Mouse (Mus musculus): ENCODE measurements around the gene Vmn2r84. TPM values are rescaled to one million over a fixed set of nuclear protein-coding genes. Genes with fewer than 3 reads are reported as not detected.
"Not testable (repeated sequence)": the region's sequence is repeated elsewhere in the genome, so short reads cannot be mapped to it uniquely, and the experiment has no call there.

Gene Vmn2r84
- under 1 TPM; 0.26 to 0.37 TPM for total RNA-seq (2021)
- long read RNA-seq, experiment 1: 0 reads
- long read RNA-seq, experiment 2, partial matches to known transcripts: 0 of 2 reads
- long read RNA-seq, experiment 2, other reads (novel, unspliced or antisense): 2 of 2 reads

DNA sequence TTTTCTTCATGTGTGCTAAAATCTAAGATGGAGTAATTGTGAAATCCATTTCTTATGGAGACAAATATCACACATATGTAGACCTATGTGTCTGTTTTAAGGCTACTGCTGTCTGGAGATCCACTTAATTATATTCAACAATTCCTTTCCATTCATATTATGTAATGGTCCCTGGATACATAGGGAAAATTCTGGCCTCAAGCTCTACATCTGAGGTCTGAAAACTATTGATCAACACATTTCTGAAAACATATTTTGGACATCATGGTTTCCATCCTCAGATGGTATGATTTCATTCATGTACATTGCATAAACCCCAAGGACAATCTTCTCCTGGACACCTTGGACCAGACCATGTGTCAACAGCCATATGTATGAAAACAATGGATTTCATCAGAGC lies at the start of gene Vmn2r84:
TSS of gene Vmn2r84 (minus strand) at position 101 of the 400 bp plus-strand sequence.
- no peak for DNase-seq (ENCODE audit: low spot score in 2 of 2)

DNA sequence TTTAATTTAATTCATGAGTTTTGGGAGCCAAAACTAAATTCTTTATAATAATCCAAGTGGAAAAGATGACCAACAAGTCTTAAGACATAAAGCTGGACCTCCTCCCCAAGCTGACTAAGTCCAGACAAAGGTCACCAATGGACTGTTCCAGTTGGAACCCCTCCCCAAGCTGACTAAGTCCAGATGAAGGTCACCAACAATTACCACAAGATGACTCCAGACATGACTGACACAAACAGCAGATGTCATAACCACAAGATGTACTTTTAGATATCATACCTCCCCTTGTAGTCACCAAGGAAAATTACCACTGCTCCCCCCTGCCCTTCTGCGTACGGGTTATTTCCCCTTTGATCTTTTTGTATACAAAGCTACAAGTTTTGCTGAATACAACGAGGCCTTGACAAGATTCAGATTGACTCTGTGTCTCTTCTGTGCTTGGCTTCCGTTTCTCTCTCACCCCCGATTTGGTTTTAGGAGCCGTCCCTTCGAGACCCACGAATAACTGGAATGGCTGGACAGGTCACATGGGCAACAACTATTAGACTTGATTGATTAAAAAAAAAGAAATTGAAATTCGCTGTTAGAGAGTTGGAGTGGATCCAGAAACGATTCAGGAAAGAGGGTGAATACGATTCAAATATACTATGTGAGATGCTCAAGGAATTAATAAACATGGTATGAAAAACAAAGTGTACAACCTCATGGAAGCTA lies 40.2 kb upstream of the Vmn2r84 start:
- not testable (repeated sequence) for DNase-seq (ENCODE audit: low spot score in 2 of 2)

DNA sequence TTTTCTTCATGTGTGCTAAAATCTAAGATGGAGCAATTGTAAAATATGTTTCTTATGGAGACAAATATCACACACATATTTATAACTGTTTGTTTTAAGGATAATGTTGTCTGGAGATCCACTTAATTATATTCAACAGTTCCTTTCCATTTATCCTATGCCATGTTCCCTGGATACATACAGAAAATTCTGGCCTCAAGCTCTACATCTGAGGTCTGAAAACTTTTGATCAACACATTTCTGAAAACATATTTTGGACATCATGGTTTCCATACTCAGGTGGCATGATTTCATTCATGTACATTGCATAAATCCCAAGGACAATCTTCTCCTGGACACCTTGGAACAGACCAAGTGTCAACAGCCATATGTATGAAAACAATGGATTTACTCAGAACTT lies 35.5 kb upstream of the Vmn2r84 start, which contains the start of gene Vmn2r85:
TSS of gene Vmn2r85 (minus strand) at position 101 of the 400 bp plus-strand sequence.
- DNase-seq (ENCODE audit: low spot score in 2 of 2): not testable (repeated sequence)

DNA sequence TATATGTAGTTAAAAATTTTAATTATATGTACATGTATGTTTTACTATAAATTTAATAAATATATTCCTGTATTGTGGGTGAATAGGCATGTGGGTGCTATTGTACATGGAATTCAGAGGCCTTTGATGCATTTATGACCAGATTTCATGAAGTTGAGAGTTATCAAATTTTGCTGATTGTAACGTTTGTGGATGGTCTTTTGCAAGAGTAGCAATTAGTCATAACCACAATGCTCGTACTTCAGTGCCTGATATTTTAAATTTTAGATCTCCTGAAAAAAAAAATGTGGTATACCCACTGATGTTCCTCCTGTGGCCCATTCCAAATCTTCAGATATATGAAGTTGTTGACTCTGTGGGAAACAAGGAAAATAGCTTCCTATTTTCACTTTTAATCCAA lies 28.2 kb upstream of the Vmn2r84 start:
- not testable (repeated sequence) for DNase-seq (ENCODE audit: low spot score in 2 of 2)

DNA sequence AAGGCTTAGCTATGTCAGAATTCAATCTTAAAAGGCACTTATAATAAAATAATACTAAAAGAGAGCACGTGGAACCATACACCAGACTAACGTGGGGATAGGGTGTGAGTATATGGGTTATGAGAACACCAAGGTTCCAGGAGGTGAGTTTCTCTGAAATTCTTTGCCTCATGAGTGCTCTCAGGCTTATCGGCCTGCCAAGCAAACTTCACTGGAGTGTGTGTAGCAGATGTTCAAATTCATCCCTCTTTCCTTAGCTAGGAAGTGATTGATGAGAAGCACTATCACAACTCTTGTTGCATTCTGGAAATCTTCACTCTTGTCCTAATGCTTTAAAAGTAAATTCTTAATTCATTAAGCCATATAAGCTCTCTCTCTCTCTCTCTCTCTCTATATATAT lies 26.3 kb upstream of the Vmn2r84 start:
- no peak for DNase-seq (ENCODE audit: low spot score in 2 of 2)

DNA sequence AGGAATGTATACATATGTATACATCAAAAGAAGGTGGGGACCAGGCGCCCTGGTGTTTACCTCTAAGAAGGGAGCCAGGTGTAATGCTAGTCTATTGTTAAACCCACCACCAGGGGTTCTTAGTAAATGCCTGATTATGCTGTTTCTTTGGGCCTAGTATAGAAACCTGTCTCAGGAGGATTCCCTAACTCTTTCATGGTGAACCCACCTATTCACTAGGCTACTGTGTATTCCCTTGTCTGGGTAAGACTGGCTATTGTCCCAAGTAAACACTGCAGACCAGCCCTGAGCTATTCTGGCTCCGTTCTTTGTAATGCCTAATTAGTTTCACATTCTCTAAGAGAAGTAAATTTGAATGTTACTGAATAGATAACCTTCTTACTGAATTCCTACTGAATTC lies 25.8 kb upstream of the Vmn2r84 start:
- DNase-seq (ENCODE audit: low spot score in 2 of 2): not testable (repeated sequence)

DNA sequence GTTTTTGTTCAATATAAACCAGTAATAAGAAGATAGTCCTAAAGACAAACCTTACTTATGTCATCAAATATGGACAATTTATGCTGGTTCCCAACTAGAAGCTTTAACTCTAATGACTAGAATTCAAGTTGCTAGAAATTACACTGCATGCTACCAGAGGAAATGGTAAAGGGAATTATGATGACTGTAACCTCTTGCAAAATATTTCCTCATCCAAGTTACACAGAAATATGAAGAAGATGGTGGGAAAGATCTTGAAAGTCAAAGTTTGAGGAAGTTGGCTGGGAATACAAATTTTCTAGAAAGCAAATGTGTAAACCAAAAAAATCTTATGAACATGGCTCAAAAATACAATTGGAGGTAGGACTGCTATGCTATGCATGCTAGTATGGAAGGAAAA lies 22.2 kb upstream of the Vmn2r84 start:
- not testable (repeated sequence) for DNase-seq (ENCODE audit: low spot score in 2 of 2)

DNA sequence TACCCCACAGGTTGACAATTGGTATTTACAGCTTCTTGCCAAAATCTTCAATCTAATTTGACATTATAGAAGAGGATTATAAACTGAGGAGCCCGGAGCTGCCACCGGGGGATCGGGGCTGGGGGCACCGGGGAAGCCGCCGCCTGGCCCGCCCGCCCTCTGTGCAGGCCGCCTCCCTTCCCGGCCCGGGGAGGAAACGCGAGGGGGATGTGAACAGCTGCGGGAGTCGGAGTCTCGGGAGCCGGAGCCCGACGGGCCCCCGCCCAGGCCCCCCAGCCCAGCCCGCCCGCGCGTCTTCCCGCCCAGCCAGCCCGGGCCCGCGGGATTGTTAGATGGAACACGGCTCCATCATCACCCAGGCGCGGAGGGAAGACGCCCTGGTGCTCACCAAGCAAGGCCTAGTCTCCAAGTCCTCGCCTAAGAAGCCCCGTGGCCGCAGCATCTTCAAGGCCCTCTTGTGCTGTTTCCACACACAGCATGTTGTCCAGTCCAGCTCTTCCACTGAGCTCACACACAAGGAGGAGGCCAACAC lies 18.1 kb upstream of the Vmn2r84 start:
- DNase-seq (ENCODE audit: low spot score in 2 of 2): not testable (repeated sequence)

DNA sequence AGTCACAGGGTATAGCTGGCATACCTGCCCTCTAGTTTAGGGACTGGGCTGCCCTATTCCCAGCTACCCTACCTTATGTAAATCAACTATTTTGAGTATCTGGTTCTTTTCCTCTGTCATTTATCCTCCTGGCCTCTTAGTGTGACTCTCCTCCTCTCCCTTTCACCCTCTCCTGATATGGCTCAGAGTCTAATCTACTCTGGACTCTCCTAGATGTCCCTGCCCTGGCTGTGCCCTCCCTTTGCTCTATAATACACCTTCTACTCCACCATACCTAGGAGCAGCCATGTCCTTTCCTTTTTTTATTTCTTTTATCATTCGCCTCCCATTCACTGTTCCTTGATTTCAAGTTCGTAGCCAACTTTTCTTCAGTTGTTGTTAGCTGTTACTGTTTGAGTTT lies 19.0 kb downstream of the Vmn2r84 start:
- DNase-seq (ENCODE audit: low spot score in 2 of 2): no peak

DNA sequence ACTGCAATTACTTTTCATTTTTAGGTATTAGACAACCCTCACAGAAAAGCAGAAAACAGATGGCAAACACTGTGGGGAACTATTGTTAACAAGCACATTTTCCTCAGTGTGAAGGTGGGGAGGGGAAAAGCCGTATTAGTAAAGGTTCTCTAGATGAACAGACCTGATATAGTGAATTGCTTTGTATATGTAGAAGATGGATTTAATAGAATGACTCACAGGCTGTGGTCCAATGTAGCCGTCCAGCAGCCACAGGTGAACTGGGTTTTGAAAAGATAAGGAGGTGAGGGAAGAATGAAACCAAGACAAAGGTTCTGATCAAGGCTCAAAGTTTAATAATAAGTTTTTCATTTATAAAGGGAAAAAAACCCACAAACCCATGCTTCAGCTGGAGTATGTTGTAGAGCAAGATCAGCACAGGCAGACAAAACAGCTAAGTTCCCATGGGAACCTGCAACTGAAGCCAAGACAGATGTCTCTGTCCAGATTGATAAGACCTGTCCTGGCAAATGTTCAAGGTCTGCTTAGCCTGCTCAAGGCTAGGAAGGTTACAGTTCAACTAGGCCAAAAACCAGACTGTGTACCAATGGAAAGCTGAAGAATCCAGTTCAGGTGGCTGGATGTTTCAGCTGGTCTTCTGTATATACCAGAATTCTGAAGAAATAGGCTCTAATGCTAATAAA lies 21.5 kb downstream of the Vmn2r84 start:
- DNase-seq (ENCODE audit: low spot score in 2 of 2): no peak

DNA sequence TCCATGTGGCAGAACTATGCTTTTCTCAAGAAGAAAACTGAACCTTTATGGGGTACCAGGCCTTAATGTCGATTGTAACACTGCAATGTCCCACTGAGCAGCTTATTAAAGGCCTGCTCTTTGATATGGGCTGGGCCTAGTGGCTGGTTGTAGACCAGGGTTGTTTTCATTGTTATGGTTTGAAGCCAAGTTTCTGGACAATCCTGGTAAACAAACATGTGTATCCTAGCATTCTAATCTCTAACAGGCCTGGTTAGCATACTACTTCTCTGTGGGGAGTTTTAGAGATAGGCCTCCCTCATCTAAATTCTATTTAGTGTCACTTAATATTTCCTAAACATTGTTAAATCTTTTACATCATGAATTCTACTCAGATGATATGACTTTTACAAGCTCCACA lies 22.5 kb downstream of the Vmn2r84 start:
- no peak for DNase-seq (ENCODE audit: low spot score in 2 of 2)

DNA sequence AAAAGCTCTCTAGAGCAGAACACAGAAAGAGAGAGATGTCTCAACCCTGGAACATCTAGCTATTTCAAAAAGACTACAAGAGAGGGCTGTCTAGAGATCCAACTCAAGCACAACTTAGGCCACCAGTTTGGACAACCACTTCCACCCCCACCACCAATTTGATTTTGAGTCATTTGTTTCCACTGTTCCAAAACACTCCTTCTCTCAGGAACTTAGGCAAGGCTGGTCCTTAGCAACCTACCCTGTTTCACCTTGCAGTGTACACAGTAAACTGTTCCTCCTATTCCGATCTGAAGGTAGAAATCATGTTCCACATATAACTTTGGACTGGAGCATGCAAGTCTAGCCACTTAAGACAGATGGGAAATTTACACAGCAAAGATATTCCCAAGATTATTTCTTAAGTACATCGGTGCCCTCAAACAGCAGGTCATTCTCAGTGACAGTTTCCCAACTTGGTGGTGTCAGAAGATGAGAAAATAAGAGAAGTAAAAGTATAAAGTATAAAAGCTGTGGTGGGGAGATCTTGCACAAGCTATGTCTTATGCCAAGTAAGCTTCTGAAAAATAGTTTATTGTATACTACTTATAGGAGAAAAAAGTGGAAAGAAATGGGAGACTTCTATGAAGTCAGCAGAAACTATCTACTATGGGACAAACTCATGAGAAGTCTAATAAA lies 24.0 kb downstream of the Vmn2r84 start:
- no peak for DNase-seq (ENCODE audit: low spot score in 2 of 2)

DNA sequence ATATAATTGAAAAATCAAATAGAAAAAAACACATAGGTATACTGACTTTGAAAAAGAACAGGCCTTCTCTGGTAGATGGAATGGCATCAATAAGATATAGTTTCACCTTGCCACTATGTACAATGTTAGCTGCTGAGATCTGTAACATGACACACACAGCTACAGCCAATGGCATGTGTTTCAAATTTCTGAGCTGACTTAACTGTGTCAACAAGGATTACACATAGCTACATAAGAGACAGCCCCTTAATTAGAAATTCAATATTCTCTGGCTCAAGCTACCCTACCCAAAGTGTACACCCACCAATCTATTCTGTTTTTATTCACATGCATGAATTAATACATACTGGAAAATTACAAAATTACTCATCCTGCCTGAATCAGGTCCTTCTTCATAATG lies 25.7 kb downstream of the Vmn2r84 start:
- DNase-seq (ENCODE audit: low spot score in 2 of 2): no peak

DNA sequence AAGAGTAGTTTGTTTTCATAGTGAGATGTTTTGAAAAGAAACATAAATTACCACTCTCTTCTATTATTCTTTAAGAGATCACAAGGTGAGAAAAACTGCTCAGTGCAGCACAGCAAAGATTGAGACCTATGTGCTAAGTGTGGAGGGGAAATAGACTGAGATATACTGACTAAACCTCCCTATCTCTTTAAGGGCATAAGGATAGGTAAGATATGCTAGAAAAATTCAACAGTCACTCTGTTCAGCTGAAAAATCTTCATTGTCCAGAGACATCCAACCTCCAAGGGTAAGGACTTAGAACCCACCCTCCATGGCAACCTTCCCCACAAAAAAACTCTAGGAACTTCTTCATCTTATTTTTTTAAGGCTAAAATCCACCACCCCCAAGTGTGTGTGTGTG lies 29.4 kb downstream of the Vmn2r84 start:
- DNase-seq (ENCODE audit: low spot score in 2 of 2): no peak

DNA sequence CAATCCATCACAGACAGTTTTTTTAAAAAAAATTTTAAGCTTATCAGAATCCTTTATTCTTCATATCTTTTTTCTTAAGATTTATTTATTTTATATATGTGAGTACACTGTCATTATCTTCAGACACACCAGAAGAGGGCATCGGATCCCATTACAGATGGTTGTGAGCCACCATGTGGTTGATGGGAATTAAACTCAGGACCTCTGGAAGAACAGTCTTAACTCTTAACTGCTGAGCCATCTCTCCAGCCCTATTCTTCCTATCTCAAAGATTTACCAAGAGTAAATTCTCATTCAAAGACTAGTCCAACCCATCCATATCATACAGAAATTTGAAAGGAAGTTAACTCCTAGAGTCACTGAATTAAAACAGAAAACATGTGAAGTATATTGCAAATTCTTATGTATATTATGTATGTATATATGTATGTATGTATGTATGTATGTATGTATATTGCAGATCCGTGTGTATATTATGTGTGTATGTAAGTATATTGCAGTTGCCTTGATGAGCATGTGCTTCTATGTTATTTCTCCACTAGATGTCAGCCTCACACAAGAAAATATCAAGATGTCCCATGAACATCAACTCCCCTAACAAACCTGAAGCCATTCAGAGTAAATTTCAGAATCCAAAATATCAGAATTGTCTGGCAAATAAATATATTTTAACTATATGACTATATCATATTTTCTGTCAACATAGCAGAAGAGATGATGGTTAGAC lies 30.5 kb downstream of the Vmn2r84 start:
- no peak for DNase-seq (ENCODE audit: low spot score in 2 of 2)

DNA sequence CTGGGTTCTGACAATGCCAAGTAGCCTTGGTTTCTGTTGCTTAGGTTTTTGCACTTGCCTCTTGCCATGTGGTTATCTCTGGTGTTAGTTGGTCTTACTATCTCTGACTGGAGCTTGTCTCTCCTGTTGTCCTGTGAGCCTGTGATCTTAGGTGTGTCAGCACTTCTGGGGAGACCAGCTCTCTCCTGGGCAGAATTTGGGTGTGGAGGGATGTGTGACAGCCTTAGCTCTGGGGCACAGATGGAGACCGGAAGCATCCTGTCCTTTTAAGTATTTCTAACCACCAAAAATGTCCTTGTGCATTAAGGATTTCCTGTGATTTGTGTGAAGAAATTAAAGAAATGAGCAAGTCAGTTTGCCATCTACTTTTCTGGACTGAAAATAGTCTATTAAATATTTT lies 50.1 kb downstream of the Vmn2r84 start:
- no peak for DNase-seq (ENCODE audit: low spot score in 2 of 2)

DNA sequence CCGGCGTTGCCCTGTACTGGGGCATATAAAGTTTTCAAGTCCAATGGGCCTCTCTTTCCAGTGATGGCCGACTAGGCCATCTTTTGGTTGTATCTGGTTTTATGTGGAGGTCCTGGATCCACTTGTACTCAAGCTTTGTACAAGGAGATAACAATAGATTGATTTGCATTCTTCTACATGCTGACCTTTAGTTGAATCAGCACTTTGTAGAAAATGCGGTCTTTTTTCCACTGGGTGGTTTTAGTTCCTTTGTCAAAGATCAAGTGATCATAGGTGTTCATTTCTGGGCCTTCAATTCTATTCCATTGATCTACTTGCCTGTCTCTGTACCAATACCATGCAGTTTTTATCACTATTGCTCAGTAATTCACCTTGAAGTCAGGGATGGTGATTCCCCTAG lies 54.1 kb downstream of the Vmn2r84 start:
- not testable (repeated sequence) for DNase-seq (ENCODE audit: low spot score in 2 of 2)

DNA sequence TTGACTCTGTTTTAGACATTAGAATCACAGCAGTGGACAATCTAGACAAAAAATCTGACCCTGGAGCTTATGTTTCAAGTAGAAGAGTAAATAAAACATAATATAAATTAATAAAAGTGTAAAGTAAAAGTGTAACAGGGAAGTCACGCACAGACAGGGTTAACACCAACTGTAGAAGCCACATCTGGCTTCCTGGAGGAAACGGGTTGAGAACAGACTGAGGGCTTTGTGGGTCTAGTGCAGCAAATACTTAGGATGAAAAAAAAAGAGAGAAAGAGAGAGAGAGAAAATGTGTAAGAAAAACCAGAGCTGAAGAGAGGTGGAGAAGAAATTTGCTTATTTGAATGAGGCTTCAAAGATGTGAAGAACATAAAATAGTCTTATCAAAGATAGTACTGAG lies 56.6 kb downstream of the Vmn2r84 start:
- DNase-seq (ENCODE audit: low spot score in 2 of 2): no peak

DNA sequence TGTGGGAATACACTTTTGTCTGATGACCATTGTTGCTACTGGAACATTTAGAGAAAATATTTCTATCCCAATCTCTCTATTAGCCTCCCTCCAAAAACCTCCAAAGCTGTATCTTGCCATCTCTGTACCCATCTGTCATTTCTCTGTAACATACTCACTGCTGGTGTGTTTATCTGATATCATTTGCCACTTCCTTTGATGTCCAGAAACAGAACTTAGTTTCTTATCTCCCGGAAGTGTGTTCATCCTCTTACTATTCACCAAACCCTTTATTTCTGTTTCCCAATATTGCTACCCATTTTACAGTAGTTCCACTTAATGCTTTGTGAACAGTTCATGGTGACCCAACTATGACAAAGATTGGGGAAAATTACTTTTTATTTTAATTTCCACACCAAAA lies 57.7 kb downstream of the Vmn2r84 start:
- DNase-seq (ENCODE audit: low spot score in 2 of 2): no peak

DNA sequence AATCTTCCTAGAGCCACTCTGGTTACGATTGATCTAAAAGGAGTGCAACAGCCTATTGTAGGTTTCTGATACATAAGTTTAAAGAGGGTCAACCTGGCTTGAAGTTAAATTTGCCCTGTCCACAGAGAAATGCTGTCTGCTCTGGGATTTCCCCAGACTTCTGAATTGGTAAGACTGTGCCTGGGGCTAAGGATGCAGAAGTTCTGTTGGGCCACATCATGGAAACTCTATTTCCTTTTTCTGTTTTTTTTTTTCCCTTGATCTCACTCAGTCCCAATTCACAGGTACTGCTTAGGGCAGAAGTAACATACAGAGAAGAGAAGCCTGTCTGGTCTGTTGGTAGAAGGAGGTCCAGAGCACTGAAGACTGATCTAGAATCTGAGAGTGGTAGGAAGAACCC lies 63.4 kb downstream of the Vmn2r84 start:
- DNase-seq (ENCODE audit: low spot score in 2 of 2): no peak

All from left cerebral cortex, adult 18-20 months (tissue).